Mouse (Mus musculus): ENCODE measurements around the gene Nmt1.

The Nmt1 gene

DNA sequence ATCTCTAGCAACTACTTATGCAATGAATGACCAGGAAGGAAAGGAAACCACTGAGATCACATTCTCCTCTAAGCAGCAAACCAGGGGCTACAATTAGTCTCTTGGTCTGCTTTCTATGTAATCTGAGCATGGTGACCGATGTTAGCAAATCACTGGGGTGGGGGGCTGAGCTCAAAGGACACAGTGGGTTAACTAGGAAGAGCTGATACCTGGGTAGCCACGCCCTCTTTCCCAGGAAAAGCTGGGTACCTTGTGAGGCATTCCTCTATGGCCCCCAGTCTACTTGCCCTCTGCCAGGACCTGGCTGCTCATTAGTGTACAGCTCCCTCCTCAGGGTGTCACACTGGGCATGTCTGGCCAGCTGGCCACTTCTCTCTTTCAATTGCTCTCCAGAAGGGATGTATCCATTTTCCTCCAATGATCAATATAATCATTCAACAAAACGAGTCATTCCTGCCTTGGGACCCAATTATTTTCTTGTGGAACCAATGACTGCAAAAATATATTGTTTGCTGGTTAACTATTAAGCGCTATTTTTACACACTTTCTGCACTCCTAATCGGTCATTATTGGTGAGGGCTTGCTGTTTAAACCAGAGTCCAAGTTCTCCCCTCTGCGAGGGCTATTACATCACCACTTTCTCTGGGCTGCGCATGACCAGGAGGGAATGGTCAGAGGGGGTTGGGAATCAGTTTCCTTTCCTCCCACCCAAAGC, 21.5 kb upstream of the Nmt1 start:
- no peak for DNase-seq

DNA sequence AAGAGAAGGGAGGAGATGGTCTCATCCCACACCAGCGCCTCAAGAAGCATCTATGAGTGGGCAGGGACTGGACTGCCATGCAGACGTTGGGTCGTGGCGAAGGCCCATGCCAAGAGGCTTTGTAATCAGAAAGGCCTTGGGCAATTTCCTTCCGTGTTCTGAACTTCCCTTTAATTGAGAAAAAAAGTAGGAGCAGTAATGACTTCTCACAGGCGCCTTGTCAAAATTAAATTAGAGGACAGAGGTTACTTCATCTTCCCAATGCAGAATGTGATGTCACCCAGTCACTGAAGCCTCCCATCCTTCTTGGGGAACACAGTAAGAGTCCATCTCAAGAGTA, 21.0 kb upstream of the Nmt1 start:
- no peak for DNase-seq

DNA sequence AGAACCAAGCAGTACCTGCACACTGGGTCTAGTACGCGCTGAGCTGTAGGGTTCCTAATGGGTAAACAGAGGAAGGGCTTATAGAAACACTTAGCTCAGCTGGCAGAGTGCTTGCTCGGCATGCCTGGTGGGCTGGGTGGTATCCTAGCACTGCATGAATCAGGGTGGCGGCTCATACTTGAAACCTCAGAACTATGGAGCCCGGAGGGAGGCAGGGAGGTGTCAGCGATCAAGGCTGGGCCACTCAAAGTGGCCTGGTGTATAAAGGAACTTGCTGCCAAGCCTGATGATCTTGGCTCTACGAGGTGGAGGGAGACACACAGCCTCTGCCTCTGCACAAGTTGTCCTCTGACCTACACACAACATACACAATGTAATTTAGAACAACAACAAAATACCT, 19.4 kb upstream of the Nmt1 start:
- no peak for DNase-seq

DNA sequence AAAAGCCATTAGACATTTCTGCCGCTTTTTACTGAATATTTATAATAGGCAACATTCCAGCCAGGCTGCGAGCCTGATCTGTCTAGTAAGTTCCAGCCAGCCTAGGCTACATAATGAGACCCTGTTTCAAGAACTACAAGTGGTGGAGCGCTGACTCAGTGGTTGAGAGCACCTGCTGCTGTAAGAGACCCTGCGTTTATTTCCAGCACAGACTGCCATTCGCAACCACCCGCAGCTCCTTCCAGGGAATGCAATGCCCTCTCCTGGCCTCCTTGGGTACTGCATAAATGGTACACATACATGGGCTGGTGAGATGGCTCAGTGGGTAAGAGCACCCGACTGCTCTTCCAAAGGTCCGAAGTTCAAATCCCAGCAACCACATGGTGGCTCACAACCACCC, 18.8 kb upstream of the Nmt1 start:
- peak in 1 of 2 experiments; percentile 27 for DNase-seq

DNA sequence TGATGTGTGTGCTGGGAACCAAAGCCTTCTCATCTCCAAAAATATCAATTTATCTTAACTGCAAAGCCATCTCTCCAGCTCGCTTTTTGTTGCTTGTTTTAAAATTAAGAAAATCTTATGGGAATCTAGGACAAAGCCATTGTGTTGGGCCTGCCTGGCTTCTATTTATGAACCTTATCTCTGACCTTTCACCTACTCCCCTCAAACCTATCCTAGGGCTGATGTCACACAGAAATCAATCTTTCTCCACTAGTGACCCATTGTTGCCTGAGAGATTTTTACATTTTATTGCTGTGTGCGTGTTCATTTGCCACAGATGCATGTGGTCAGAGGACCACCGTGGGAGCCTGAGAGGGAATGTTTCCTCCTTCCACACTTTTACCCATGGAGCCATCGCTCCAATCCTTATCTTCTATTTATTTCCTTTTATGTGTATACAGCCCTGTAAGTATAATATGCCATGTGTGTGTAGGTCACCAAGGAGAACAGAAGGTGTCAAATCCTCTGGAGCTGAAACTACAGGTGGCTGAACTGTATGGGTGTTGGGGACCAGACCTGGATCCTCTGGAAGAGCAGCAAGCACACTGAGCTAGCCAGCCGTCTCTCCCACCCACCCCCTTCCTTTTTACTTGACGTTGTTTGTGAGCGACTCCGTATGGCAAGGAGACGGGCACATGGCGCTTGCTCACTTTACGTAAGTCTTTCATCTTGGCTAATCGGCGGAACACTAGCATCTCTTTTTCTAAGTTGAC, 17.4 kb upstream of the Nmt1 start:
- DNase-seq: no peak

DNA sequence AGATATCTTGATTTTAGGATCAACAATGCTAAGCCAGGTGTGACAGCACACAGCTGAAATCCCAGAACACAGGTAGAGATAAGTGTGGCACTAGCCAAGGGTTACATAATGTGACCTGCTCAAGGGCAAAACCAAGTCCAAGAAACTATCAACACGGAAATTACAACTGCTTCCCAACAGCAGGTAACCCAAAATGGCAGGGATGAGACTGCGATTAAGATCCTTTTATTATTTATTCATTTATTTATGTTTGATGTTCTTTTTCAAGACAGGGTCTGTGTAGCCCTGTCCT, 16.8 kb upstream of the Nmt1 start:
- no peak for DNase-seq

DNA sequence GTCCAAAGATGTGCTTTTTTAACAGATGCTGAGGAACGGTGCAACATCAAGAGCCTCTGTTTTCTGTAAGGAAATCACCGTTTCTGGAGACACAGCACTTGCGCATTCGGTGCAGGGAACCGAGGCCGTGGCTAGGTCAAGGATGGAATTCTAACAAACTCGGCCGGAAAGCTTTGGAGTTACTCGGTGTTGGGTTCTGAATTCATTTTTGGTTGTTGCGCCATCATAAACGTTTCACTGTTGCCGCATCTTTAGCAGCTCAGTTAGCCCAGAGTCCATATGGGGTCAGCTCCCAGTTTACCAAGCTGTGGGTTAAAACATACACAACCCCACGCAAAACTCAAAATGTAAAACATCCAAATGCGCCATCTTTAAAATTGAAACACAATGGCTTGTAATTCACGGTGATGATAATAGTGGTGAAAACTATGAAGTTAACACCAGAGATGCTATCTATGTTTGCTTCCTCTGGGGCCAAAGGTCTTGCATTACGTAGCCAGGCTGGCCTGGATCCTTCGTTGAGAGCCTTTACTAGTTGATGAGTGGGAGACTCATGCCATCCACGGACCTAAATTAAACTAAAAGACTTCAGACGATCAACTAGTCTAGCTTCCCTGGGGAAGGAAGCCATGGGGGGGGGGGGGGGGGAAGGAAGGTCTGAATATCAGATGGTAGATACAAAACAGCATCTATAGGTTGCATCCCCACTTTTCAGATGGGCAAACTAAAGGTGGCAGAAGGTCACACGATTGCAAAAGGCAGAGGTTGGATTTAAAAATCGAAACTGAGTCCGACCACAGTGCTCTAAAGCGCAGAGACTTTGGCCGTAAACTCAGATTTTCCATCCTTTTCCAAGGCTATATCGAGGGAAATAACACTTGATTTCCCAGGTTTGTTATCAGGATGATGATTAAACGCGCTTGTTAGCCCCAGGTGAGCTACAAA, 11.8 kb upstream of the Nmt1 start:
- DNase-seq: no peak

DNA sequence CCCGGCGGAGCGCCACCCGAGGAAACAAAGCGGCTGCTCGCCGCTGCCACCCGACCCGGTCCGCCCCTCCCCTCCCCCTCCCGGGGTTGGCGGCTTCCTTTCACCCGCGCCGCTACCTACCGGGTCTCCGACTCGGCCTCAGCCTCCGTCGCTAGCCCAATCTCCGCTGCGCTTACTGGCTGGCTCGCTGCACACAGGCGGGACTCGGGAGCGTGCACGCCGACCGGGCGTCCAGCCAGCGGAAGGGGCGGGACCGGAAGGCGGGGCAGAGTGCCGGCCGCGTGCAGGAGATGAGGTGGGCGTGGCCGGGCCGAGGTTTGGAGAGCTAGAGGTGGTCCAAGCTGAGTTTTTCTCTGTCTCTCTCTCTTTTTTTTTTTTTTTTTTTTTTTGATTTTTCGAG, 11.1 kb upstream of the Nmt1 start:
- peak; percentile 96 to 98 for DNase-seq

DNA sequence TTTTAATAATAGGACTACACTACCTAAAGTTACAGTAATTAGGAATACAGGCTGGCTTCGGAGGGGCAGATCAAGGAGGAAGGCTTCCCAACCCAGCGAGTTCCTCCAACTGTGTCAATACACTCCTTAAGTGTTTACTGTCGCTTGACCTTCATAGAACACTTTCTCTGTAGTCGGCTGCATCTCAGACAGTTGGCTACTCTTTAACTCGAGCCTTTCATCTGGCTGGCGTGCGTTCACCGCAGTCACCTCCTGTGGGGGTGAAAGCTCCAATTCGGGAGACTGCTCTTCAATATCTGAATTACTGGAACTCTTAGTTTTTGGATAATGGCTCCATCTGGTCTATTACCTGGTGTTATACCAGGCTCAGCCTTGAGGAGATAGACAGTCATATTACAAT, 10.3 kb upstream of the Nmt1 start:
- DNase-seq: no peak

DNA sequence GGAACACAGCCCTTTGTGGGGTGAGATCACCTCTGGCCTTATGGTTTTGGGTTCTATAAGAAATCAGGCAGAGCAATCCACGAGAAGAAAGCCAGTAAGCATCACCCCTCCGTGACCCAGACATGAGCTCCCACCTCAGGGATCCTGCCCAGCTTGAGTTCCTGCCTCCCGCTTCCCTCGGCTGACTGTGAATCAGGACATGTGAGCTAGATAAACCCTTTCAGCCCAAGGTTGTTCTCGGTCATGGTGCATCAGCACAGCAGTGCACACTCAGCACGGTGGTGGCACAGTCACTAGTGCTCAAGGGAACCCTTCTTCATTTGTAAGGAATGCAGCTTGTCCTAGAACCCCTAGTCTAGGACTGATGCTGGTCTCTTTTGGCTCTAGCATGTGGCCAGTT, 9.1 kb upstream of the Nmt1 start:
- no peak for DNase-seq

DNA sequence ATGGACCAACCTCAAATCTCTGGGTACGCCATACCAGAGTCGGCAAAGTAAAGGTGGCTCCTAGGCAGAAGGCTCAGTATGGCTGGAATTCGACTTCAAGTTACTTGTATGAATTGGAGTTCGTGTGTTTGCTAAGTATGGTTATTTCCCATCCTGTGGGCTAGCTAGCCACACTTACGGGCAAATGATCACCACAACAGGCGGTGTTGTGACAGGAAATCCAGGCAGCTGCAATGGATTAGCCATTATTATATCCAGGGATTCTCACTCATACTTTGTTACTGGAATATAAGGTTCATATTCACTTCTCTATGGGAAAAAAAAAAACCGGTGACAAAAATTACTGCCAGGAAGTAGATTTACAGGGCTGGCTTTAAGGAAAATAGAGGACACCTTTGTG, 8.7 kb upstream of the Nmt1 start:
- no peak for DNase-seq

DNA sequence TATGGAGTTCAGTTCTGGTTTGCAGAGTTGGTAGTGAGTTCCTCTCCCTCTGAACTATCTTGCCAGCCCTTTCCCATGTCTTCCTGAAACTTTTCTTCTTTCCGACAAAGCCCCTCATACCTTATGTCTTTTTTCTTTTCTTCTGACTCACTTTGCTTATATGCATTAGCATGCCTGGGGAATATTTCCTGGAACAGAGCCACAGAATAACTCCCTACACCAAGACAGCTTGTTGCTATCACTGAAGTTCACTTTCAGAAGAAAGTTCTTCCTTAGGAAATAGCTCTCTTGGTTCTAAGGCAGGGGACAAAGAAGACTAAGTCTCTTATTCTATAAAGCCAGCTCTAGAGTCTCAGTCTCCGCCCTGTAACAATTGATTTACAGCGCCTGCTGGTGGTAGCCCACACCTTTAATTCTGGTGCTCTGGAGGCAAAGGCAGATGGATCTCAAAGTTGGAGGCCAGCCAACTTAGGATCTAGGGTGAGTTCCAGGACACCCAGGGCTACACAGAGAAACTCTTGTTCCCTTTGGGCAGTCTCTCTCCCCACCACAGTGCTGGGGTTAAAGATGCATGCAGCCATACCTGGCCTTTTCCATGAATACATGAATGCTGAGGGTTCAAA, 7.2 kb upstream of the Nmt1 start:
- no peak for DNase-seq

DNA sequence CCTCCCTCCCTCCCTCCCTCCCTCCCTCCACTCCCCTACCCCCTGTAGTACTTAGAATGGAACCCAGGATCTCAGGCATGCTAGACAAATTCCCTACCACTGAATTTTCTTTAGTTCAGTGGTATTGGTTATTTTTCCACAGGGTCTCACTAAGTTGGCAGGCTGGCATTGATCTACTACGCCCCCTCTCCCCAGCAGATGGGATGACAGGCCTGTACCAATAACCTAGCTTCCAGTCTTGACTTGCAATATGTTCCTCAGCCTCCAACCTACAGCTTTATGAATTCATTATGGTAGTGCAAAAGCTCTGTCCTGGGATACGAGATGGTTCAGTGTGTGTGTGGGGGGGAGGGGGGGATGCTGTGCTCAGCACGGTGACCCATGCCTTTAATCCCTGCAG, 4.0 kb upstream of the Nmt1 start:
- no peak for DNase-seq

DNA sequence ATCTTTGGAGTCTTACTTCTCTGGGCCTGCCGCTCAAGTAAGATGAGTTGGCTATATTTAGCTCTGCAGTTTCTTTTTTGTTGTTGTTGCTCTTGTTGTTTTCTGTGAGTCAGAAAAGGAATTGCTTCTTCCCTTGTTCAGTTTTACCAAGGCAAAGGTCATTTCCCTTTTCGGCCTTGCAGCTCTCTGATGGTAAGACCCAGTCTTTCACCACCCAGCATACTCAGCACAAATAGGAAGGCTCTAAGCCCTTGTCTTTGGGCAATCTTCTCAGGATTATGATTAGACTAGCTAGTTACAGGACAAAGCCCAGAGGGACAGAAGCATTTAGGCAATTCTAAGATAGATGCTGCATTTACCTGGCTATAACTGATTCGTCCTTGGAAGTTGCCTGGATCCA, 1.1 kb upstream of the Nmt1 start:
- no peak for DNase-seq

DNA sequence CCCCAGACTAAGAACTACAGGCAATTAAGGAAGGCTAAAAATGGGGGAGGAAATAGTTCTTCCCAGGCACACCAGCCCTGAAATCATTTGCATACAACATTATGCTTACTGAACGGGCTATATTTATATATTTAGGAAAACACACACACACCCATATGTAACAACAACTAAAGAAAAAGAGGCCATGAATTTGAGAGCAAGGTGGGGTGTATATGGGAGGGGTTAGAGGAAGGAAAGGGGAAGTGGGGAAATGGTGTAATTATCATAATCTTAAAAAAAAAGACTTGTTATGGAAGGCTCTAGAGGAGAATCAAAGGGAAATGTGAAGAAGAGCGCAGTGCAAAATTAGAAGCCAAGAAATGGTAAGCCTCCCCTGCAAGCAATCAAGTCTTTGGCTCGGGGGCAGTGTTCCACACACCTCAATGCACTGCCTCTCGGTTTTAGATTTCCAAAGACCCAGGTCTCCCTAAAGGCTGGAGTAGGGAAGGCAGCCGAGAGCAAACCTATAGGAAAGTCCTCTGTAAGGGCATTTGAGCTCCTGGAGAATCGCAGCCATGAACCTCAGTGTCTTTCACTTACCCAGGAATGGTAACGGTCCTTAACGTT, 317 bp upstream of the Nmt1 start:
- no peak for DNase-seq

DNA sequence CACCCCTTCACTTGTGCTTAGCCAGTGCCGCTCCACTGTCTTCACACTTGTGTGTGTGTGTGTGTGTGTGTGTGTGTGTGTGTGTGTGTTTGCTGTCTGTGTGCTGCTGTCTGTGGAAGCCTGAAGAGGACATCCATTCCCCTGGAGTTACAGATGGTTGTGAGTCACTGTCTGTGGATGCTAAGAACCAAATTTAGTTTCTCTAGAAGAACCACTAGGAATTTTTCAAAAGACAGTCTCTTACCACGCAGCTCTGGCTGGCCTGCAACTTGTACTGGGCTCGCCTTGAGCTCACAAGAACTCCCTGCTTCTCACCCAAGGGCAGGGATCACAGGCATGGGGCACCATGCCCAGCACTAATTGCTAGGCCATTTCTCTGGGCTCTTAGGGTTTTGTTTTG, 5.0 kb downstream of the Nmt1 start:
- DNase-seq: no peak

DNA sequence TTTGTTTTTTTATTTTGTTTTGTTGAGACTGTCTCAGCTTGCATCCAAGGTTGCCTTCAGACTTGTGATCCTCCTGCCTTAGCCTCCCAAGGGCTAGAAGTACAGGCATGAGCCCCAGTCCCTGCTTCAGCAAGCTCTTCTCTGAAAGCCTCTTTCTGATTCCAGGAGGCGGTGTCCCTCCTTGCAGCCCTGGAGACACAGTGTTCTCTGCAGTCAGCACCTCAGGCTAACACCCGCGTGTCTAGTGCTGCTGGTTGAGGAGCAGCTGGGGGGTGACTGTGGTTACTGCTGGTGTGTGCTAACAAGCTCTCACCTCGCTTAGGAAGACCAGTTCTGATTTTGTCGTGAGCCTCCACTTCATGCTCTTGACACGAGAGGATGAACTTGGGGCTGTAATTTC, 7.0 kb downstream of the Nmt1 start:
- DNase-seq: no peak

DNA sequence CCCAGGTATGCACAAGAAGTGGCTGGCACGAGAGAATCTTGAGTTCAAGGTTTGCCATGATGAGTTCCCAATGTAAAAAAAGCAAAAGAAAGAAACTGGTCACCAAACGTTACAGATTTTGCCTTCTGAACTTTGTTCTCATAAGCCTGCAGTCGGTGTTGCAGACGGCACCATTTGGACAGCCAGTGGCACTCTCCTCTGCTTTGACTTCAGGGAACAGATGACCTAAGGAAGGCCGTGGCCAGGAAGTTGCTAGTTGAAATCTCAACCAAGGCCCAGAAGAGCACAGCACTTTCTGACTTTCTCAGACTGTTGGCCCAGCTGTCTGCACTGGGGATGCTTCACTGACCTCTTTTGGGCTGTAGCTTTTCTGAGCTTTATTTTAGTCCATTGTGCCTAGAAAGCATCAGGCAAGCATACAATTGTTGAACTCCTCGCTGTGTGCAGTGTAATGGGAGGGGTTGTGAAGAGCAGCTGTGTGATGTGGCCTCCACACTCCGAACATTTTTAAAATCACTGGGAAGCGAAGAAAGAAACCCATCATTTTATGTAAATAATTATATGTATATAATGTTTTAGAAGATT, 9.0 kb downstream of the Nmt1 start:
- no peak for DNase-seq

DNA sequence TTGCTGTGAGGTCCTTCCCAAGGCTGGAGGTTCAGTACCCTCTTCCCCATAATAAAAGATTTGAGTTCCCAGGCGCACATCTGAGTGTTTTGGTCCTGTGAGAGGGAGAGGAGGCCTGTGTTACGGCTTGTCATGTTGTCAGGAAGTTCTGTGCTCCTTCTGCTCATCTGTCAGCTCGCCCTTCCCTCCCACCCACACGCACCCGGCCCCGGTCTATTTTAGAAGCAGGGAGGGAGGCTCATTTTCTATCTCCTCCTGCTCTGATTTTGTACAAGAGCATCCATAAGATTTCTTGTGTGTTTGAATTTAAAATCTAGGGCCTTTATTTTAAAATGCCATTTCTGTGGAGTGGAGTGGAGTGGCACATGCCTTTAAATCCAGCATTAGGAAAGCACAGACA, 10.0 kb downstream of the Nmt1 start:
- no peak for DNase-seq

DNA sequence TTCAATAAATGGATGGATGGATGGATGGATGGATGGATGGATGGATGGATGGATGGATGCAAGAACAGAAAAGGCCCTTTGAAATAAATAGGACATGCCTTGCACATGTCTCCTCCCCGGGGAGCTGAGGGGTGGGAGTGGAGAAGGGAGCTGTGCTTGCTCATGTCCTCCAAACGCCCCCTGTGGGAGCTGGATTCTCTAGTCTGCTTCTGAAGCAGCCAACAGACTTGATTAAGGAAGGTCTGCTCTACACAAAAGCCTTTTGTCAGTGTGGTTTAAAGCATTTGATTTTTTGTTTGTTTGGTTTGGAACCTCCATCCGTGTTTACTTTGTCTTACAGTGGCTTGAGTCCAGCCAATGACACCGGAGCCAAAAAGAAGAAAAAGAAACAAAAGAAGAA, 14.8 kb downstream of the Nmt1 start:
- no peak for DNase-seq

DNA sequence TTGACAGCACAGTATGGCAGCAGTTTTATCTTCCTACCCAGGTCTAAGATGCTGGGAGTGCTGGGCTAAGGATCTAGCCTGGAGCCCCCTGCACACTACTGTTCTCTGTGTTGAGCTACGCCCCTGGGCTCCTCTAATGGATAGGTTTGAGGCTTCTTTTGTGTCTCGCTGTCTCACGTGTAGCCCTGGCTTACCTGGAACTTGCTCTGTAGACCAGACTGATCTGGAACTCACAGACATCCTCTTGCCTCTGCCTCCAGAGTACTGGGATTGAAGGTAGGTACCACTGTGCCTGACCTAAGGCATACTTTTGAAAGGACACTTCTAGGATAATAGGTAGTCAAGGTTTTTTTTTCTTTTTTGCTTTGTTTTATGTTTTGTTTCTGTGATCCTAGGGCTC, 16.0 kb downstream of the Nmt1 start:
- no peak for DNase-seq

DNA sequence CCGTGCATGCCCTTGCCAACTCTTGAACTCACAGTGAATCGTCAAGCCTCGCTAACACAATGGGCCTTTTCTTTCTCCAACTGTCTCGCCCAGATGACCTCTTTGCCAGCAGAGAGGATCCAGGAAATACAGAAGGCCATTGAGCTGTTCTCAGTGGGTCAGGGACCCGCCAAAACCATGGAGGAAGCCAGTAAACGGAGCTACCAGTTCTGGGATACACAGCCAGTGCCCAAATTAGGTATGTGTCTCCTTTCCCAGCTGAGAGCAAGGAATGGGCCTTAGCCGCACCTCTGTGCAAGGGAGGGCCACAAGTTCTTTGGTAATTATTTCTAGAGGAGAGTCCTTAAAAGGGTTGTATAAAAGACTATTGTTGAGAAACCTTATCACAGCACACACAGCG, 18.3 kb downstream of the Nmt1 start:
- no peak for DNase-seq

DNA sequence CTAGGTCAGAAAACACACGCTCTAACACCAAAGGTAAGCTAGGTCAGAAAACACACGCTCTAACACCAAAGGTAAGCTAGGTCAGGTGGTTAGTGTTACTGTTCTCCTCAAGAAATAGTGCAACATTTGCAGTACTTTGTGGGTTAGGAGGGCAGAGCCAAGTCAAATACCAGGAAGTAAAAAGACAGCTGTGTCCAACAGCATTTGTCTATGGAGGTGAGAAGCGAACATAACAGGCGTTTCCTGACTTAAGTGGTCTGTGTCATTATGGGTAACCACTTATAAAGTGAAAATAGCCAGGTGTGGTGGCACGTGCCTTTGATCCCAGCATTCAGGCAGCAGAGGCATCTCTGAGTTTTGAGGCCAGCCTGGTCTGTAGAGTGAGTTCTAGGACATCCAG, 21.6 kb downstream of the Nmt1 start:
- DNase-seq: no peak
